Comparison of ENCODE assay signal across 15 mouse cellular contexts in the genomic region with DNA sequence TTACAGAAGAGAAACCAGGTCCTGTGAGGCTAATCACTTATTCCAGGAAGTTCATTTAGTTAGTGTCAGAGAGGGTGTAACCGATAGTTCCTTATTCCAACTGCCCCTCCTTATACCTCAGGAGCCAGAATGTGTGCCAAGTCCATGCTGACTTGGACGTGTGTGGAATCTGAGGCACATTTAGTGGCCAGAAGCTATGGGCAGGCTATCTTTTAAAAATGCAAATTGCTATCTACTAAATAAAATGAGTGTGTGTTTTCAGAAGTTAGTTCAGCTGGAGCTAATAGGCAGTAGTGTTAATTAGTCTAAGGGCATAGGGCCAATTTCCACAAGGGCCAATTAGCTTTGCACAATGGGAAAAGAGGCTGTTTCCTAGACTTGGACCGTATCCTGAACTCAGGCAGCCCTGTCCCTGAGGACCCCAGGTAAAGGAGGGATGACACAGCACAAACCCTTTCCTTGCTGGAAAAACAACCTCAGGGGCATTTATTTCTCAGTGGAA.
DNase-seq lines count a peak whose midpoint lies in the region; ATAC-seq and TF ChIP-seq lines count a peak whose summit lies in the region.
"Had no signal": no experiment of that assay in that cellular context is flagged by ENCODE, and none has a peak within 500 bp of the region (broad histone marks: within the 10 kb centered on the region; RNA-seq: fewer than 3 reads in every experiment).

No protein-coding gene starts in this region.

- no peaks in the 10 kb centered on the region for H3K36me3 ChIP-seq in kidney, adult 2 months (ENCODE audit: control insufficient read depth, insufficient read depth, low read length)
- no peaks in the 10 kb centered on the region for H3K36me3 ChIP-seq in forebrain, postnatal 0 days (ENCODE audit: insufficient read depth)
- H3K36me3 ChIP-seq in limb, embryonic 10.5 days = no peaks in the 10 kb centered on the region

- H3K4me1 ChIP-seq in kidney, adult 2 months (ENCODE audit: control insufficient read depth, insufficient read depth, low read length) = no peaks in the 10 kb centered on the region
- H3K4me1 ChIP-seq in forebrain, postnatal 0 days (ENCODE audit: insufficient read depth) = peaks cover 10% of the 10 kb centered on the region; the same call in 1 of the 2 replicates
- peaks cover 68% of the 10 kb centered on the region for H3K4me1 ChIP-seq in limb, embryonic 10.5 days

- H3K27me3 ChIP-seq in kidney, adult 2 months (replicated peaks; ENCODE audit: control insufficient read depth, insufficient read depth, low read length) = no peaks in the 10 kb centered on the region
- H3K27me3 ChIP-seq in forebrain, postnatal 0 days (ENCODE audit: insufficient read depth, low read length) = no peaks in the 10 kb centered on the region
- H3K27me3 ChIP-seq in limb, embryonic 10.5 days (ENCODE audit: low read depth, poor library complexity, severe bottlenecking) = no peaks in the 10 kb centered on the region

- H3K9me3 ChIP-seq in forebrain, postnatal 0 days (ENCODE audit: low read length) = no peaks in the 10 kb centered on the region
- no peaks in the 10 kb centered on the region for H3K9me3 ChIP-seq in limb, embryonic 10.5 days (replicated peaks)

- no peak overlapping the region for H3K4me2 ChIP-seq in forebrain, postnatal 0 days (ENCODE audit: low read depth)

- 36% methylated on average over 3 of the region's 3 CpGs for WGBS in kidney, adult 2 months
- 16% methylated on average over 3 of the region's 3 CpGs for WGBS in forebrain, postnatal 0 days
- 18% methylated on average over 3 of the region's 3 CpGs for WGBS in limb, embryonic 10.5 days

- no peak for ATAC-seq in forebrain, postnatal 0 days
- ATAC-seq: liver, postnatal 0 days had no signal

- peak; percentile 59 to 66 for DNase-seq in cerebellum, postnatal 14 days
- DNase-seq in cerebellum, adult 8-10 months = no peak
- DNase-seq in kidney, adult 2 months = peak; percentile 16
- DNase-seq in kidney, postnatal 36 days = no peak
- DNase-seq in forebrain, postnatal 0 days = peak; percentile 41
- no peak for DNase-seq in limb, embryonic 10.5 days (ENCODE audit: low spot score)
- no peak for DNase-seq in urinary bladder, postnatal 25 days (ENCODE audit: low spot score)
- DNase-seq in embryo, embryonic 11 days = no peak
- DNase-seq: cerebellum, postnatal 25 days; gastrocnemius, postnatal 36 days; liver, postnatal 0 days; spleen, adult 18-20 months had no signal

- no peak overlapping the region for H3K27ac ChIP-seq in kidney, adult 2 months (ENCODE audit: insufficient read depth, low read depth, low read length)
- H3K27ac ChIP-seq in forebrain, postnatal 0 days (ENCODE audit: low read depth, low read length) = no peak overlapping the region
- H3K27ac ChIP-seq in limb, embryonic 10.5 days = peak overlapping the region; percentile 72; the same call in 1 of the 2 replicates
- H3K27ac ChIP-seq: layer of hippocampus, adult 2 months; macrophage had no signal

- H3K9ac ChIP-seq in forebrain, postnatal 0 days = no peak overlapping the region
- H3K9ac ChIP-seq: liver, postnatal 0 days had no signal

- H3K4me3 ChIP-seq in kidney, adult 2 months (ENCODE audit: insufficient read depth, low read depth, low read length) = no peak overlapping the region
- H3K4me3 ChIP-seq in forebrain, postnatal 0 days (ENCODE audit: low read depth, low read length) = no peak overlapping the region
- H3K4me3 ChIP-seq in limb, embryonic 10.5 days = no peak overlapping the region
- H3K4me3 ChIP-seq: erythroblast, embryonic 14.5 days; layer of hippocampus, adult 2 months had no signal

- no peak for TF ChIP-seq POLR2A in kidney, adult 2 months (IDR thresholded peaks at IDR 0.05; ENCODE audit: low read depth, low read length)

- no peak for TF ChIP-seq CTCF in kidney, adult 2 months (conservative IDR thresholded peaks at IDR 0.05; ENCODE audit: insufficient read depth, insufficient read length, low read depth, low read length)
- TF ChIP-seq CTCF in forebrain, postnatal 0 days (IDR thresholded peaks at IDR 0.05; ENCODE audit: low read depth) = no peak

Comparison
In these comparisons a context has a peak if more than half of its experiments do, and no peak if none do; other contexts are left out.
1. DNase-seq: peak in cerebellum, postnatal 14 days (2 of 2), kidney, adult 2 months (single experiment) and forebrain, postnatal 0 days (single experiment); none in cerebellum, adult 8-10 months (single experiment), kidney, postnatal 36 days (0 of 2), limb, embryonic 10.5 days (single experiment), urinary bladder, postnatal 25 days (single experiment) and embryo, embryonic 11 days (single experiment).